ENCODE assay signal across 13 mouse cellular contexts in the genomic region with DNA sequence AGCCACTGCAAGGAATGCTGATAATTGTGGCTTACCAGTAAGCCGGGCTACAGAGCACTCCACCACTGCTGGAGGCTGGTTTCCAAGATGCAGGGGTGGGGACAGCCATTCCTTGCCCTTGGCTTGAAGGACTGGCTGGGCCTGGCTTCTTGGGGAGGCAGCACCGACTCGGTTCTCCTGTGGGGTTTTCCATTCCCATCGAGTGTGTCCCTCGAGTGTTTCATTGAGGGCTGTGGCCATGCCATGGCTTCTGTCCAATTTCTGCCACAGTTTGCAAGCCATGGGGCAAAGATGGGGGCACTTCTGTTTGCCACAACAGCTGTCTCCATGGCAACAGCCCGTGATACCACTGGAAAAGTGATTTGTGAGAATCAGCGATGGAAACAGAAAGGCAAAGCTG.
DNase-seq lines count a peak whose midpoint lies in the region; ATAC-seq lines count a peak whose summit lies in the region.
"Had no signal": no experiment of that assay in that cellular context is flagged by ENCODE, and none has a peak within 500 bp of the region (broad histone marks: within the 10 kb centered on the region; RNA-seq: fewer than 3 reads in every experiment).

No protein-coding gene starts in this region.

- no peak overlapping the region for H3K4me2 ChIP-seq in midbrain, embryonic 16.5 days (ENCODE audit: low read length)

- DNase-seq in adrenal gland, postnatal 14 days = peak; percentile 9
- DNase-seq in adrenal gland, postnatal 36 days = no peak
- peak; percentile 25 for DNase-seq in 3T3-L1 (ENCODE audit: low read depth, low spot score)
- peak; percentile 17 to 32 for DNase-seq in gastrocnemius, adult 8-10 months (ENCODE audit: low spot score in 2 of 2)
- peak; percentile 20 for DNase-seq in heart, postnatal 4 days
- DNase-seq in ovary, adult 18-20 months (ENCODE audit: low spot score) = no peak
- DNase-seq in frontal cortex, postnatal 14 days (ENCODE audit: low spot score in 2 of 2) = no peak
- DNase-seq: B cell, adult 2 months; cerebellum, adult 8-10 months; liver, postnatal 0 days; spleen, adult 18-20 months had no signal

- no peaks in the 10 kb centered on the region for H3K4me1 ChIP-seq in midbrain, embryonic 16.5 days (ENCODE audit: control insufficient read depth, insufficient read depth, low read length)

- H3K4me3 ChIP-seq in midbrain, embryonic 16.5 days (ENCODE audit: low read depth, low read length) = no peak overlapping the region

- ATAC-seq in midbrain, embryonic 16.5 days = no peak
- ATAC-seq: hindbrain, embryonic 16.5 days; liver, postnatal 0 days had no signal

- 79% methylated on average over 7 of the region's 7 CpGs for WGBS in midbrain, embryonic 16.5 days

- no peak overlapping the region for H3K27ac ChIP-seq in midbrain, embryonic 16.5 days (ENCODE audit: low read length)

- H3K9ac ChIP-seq in midbrain, embryonic 16.5 days (ENCODE audit: low read depth, low read length) = no peak overlapping the region
- H3K9ac ChIP-seq: liver, postnatal 0 days had no signal

- no peaks in the 10 kb centered on the region for H3K36me3 ChIP-seq in midbrain, embryonic 16.5 days (ENCODE audit: control insufficient read depth, insufficient read depth, low read length)

- no peaks in the 10 kb centered on the region for H3K27me3 ChIP-seq in midbrain, embryonic 16.5 days (ENCODE audit: control insufficient read depth, insufficient read depth, low read depth, low read length)

- no peaks in the 10 kb centered on the region for H3K9me3 ChIP-seq in midbrain, embryonic 16.5 days (replicated peaks; ENCODE audit: control insufficient read depth, low read length, poor library complexity, severe bottlenecking)

Comparison
In these comparisons a context has a peak if more than half of its experiments do, and no peak if none do; other contexts are left out.
1. DNase-seq: peak in adrenal gland, postnatal 14 days (single experiment), 3T3-L1 (single experiment), gastrocnemius, adult 8-10 months (2 of 2) and heart, postnatal 4 days (single experiment); none in adrenal gland, postnatal 36 days (0 of 2), ovary, adult 18-20 months (single experiment) and frontal cortex, postnatal 14 days (0 of 2).